Mouse (Mus musculus) E14TG2a.4 (cell line): ENCODE measurements around the gene Zfp414.

ENCODE experiments used
- CTCF ChIP-seq: conservative IDR thresholded peaks from 2 replicates; pipeline ENCODE4 v1.5.1; 2014; ENCODE audit warnings: low read length
- NANOG ChIP-seq: IDR thresholded peaks from 2 replicates; pipeline ENCODE4 v1.6.1; 2014; ENCODE audit warnings: borderline replicate concordance, low read length, mixed read lengths

- no peak for TF ChIP-seq CTCF
- no peak for TF ChIP-seq NANOG
Measured at GRCm38 (mm10) chr17:33673837-33674236, 44.9 kb downstream of the Zfp414 start.
